Mouse (Mus musculus) embryo, embryonic 9.5 days (tissue): ENCODE results near the gene Mybpc3.

ENCODE experiments used
- DNase-seq: peaks from one replicate; pipeline ENCODE4 v3.0.0-alpha.2; 2017; ENCODE audit errors: extremely low spot score

Mybpc3 gene

GRCm38 (mm10) chr2:91117585-91118275 lies at the start of gene Mybpc3:
TSS of gene Mybpc3 (plus strand) at chr2:91118144.
- DNase-seq = no peak

GRCm38 (mm10) chr2:91068162-91068871 lies 49.6 kb upstream of the Mybpc3 start:
- DNase-seq = no peak

GRCm38 (mm10) chr2:91068872-91069165 lies 49.1 kb upstream of the Mybpc3 start:
- DNase-seq = no peak

GRCm38 (mm10) chr2:91069306-91070000 lies 48.5 kb upstream of the Mybpc3 start:
- no peak for DNase-seq

- peak; percentile 95 for DNase-seq
These were observed 47.7 kb upstream of the Mybpc3 start, which contains the start of gene Slc39a13 for GRCm38 (mm10) chr2:91070076-91070800. TSS of gene Slc39a13 (minus strand) at chr2:91070417.

- no peak for DNase-seq
These were observed 46.9 kb upstream of the Mybpc3 start for GRCm38 (mm10) chr2:91071059-91071458.

GRCm38 (mm10) chr2:91072092-91072491 lies 45.9 kb upstream of the Mybpc3 start:
- DNase-seq = no peak

GRCm38 (mm10) chr2:91077957-91078313 lies 40.0 kb upstream of the Mybpc3 start:
- DNase-seq = no peak

GRCm38 (mm10) chr2:91078314-91079025 lies 39.5 kb upstream of the Mybpc3 start:
- DNase-seq = peak; percentile 54

- no peak for DNase-seq
These were observed 38.9 kb upstream of the Mybpc3 start for GRCm38 (mm10) chr2:91079026-91079384.

- DNase-seq = no peak
These were observed 37.0 kb upstream of the Mybpc3 start for GRCm38 (mm10) chr2:91080784-91081513.

GRCm38 (mm10) chr2:91081775-91082695 lies 35.9 kb upstream of the Mybpc3 start, which contains the start of gene Spi1:
TSS of gene Spi1 (plus strand) at chr2:91082390.
- DNase-seq = no peak

GRCm38 (mm10) chr2:91082844-91083243 lies 35.1 kb upstream of the Mybpc3 start:
- no peak for DNase-seq

GRCm38 (mm10) chr2:91083366-91083940 lies 34.5 kb upstream of the Mybpc3 start:
- no peak for DNase-seq

GRCm38 (mm10) chr2:91084179-91084820 lies 33.6 kb upstream of the Mybpc3 start:
- no peak for DNase-seq

- DNase-seq = no peak
These were observed 32.2 kb upstream of the Mybpc3 start for GRCm38 (mm10) chr2:91085494-91086391.

- DNase-seq = no peak
These were observed 31.3 kb upstream of the Mybpc3 start for GRCm38 (mm10) chr2:91086392-91087237.
